Mouse (Mus musculus): ENCODE measurements around the gene D130043K22Rik. TPM values are rescaled to one million over a fixed set of nuclear protein-coding genes. Genes with fewer than 3 reads are reported as not detected.
A peak's percentile ranks its signal among the peaks of the same experiment; 100 is the strongest.

Gene D130043K22Rik
- polyA plus RNA-seq, 1 experiment from 2014 or later: not detected

DNA sequence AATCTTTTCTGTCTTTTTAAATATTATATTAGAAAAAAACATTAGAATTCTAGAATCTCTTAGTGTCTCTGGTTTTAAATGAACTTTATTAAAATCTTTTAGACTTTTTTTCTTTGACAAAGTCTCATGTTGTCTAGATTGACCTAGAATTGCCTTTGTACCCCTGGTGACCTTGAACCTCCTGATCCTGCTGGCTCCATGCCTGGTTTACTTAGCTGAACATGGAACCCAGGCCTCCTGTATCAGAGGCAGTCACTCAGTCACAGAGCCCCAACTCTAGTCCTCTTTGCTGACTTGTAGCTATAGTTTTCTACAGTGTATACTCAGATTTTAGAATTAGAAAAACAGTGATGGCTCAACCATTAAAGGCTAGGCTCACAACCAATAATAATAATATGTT is 38.9 kb upstream of the D130043K22Rik start:
- Histone ChIP-seq H3K9me3 (replicated peaks; ENCODE audit: control insufficient read depth, low read length) (no peaks in the 10 kb centered on the region), H3K9ac (ENCODE audit: low read length) (no peak overlapping the region), H3K4me2 (ENCODE audit: low read depth, low read length) (no peak overlapping the region), H3K36me3 (ENCODE audit: control insufficient read depth, insufficient read depth) (peaks cover 34% of the 10 kb centered on the region), H3K4me3 (ENCODE audit: low read length) (no peak overlapping the region), H3K4me1 (ENCODE audit: control insufficient read depth, insufficient read depth, low read length) (peaks cover 15% of the 10 kb centered on the region), H3K27ac (ENCODE audit: low read length) (no peak overlapping the region), H3K27me3 (ENCODE audit: control insufficient read depth, insufficient read depth, low read length) (no peaks in the 10 kb centered on the region)
- no peak for ATAC-seq (replicated peaks; ENCODE audit: extremely low read depth, insufficient read depth, low FRiP score)

DNA sequence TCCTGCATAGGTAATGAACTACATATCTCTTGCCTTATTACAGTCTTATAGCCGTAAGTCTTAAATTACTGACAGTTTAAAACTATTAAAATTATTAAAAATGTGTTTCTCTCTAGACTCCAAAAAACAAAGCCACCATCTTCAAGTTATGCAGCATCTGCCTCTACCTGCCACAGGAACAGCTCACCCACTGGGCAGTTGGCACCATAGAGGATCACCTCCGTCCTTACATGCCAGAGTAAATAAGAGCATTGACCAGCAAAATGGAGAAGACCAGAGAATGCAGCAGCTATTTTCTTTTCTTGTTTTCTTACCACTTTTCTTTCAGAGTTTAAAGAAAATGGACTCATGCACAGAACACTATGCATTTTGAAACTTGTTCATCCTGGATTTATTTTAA is 32.4 kb upstream of the D130043K22Rik start:
- H3K4me1 ChIP-seq (ENCODE audit: control insufficient read depth, insufficient read depth, low read length): no peaks in the 10 kb centered on the region
- WGBS: 96% methylated on average over 2 of the region's 2 CpGs

GRCm38 (mm10) chr13:24814616-24815015 is 30.3 kb upstream of the D130043K22Rik start:
- Histone ChIP-seq H3K9me3 (replicated peaks; ENCODE audit: control insufficient read depth, low read length) (no peaks in the 10 kb centered on the region), H3K27me3 (ENCODE audit: control insufficient read depth, insufficient read depth, low read length) (no peaks in the 10 kb centered on the region), H3K9ac (ENCODE audit: low read length) (no peak overlapping the region), H3K27ac (ENCODE audit: low read length) (no peak overlapping the region), H3K4me3 (ENCODE audit: low read length) (no peak overlapping the region), H3K4me1 (ENCODE audit: control insufficient read depth, insufficient read depth, low read length) (no peaks in the 10 kb centered on the region), H3K36me3 (ENCODE audit: control insufficient read depth, insufficient read depth) (peaks cover 45% of the 10 kb centered on the region), H3K4me2 (ENCODE audit: low read depth, low read length) (no peak overlapping the region)
- 78% methylated on average over 1 of the region's 1 CpGs for WGBS
- ATAC-seq (replicated peaks; ENCODE audit: extremely low read depth, insufficient read depth, low FRiP score): no peak

More for the DNA sequence above, 32.4 kb upstream of the D130043K22Rik start:
- H3K27me3 ChIP-seq (ENCODE audit: control insufficient read depth, insufficient read depth, low read length): no peaks in the 10 kb centered on the region
- H3K9ac ChIP-seq (ENCODE audit: low read length): no peak overlapping the region
- H3K4me3 ChIP-seq (ENCODE audit: low read length): no peak overlapping the region
- no peak overlapping the region for H3K4me2 ChIP-seq (ENCODE audit: low read depth, low read length)
- no peak overlapping the region for H3K27ac ChIP-seq (ENCODE audit: low read length)
- ATAC-seq (replicated peaks; ENCODE audit: extremely low read depth, insufficient read depth, low FRiP score): no peak
- H3K9me3 ChIP-seq (replicated peaks; ENCODE audit: control insufficient read depth, low read length): no peaks in the 10 kb centered on the region
- H3K36me3 ChIP-seq (ENCODE audit: control insufficient read depth, insufficient read depth): peaks cover 48% of the 10 kb centered on the region

- H3K36me3 ChIP-seq (ENCODE audit: control insufficient read depth, insufficient read depth): peaks cover 34% of the 10 kb centered on the region
- peak; percentile 74 for ATAC-seq (replicated peaks; ENCODE audit: extremely low read depth, insufficient read depth, low FRiP score)
- WGBS: 62% methylated on average over 4 of the region's 4 CpGs
Measured at GRCm38 (mm10) chr13:24816125-24817092, 28.5 kb upstream of the D130043K22Rik start.

DNA sequence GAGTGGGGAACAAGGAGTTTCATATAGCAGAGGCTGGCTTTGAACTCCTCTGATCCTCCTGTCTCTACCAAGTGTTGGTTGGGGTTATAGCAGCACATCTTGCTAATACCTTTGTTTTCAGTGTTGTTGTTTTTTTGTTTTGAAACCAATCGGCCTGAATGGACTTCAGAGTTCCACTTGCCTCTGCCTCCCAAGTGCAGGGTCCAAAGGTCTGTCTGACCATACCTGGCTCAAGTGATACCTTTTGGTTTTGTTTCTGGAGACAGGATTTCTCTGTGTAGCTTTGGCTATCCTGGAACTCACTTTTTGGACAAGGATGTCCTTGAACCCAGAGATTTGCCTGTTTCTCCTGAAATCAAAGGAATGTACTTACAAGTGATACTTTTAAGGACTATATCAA is 25.0 kb upstream of the D130043K22Rik start:
- H3K27ac ChIP-seq (ENCODE audit: low read length): no peak overlapping the region
- no peak overlapping the region for H3K4me2 ChIP-seq (ENCODE audit: low read depth, low read length)
- WGBS: 63% methylated on average over 1 of the region's 1 CpGs
- H3K27me3 ChIP-seq (ENCODE audit: control insufficient read depth, insufficient read depth, low read length): no peaks in the 10 kb centered on the region
- no peaks in the 10 kb centered on the region for H3K9me3 ChIP-seq (replicated peaks; ENCODE audit: control insufficient read depth, low read length)
- no peak overlapping the region for H3K9ac ChIP-seq (ENCODE audit: low read length)
- H3K4me3 ChIP-seq (ENCODE audit: low read length): no peak overlapping the region
- peaks cover 18% of the 10 kb centered on the region for H3K36me3 ChIP-seq (ENCODE audit: control insufficient read depth, insufficient read depth)
- ATAC-seq (replicated peaks; ENCODE audit: extremely low read depth, insufficient read depth, low FRiP score): no peak
- H3K4me1 ChIP-seq (ENCODE audit: control insufficient read depth, insufficient read depth, low read length): peaks cover 6% of the 10 kb centered on the region; the same call in 1 of the 2 replicates

More at GRCm38 (mm10) chr13:24816125-24817092, 28.5 kb upstream of the D130043K22Rik start:
- Histone ChIP-seq H3K4me2 (ENCODE audit: low read depth, low read length) (no peak overlapping the region), H3K27me3 (ENCODE audit: control insufficient read depth, insufficient read depth, low read length) (no peaks in the 10 kb centered on the region), H3K4me3 (ENCODE audit: low read length) (no peak overlapping the region), H3K9me3 (replicated peaks; ENCODE audit: control insufficient read depth, low read length) (no peaks in the 10 kb centered on the region), H3K4me1 (ENCODE audit: control insufficient read depth, insufficient read depth, low read length) (no peaks in the 10 kb centered on the region), H3K27ac (ENCODE audit: low read length) (no peak overlapping the region), H3K9ac (ENCODE audit: low read length) (no peak overlapping the region)

DNA sequence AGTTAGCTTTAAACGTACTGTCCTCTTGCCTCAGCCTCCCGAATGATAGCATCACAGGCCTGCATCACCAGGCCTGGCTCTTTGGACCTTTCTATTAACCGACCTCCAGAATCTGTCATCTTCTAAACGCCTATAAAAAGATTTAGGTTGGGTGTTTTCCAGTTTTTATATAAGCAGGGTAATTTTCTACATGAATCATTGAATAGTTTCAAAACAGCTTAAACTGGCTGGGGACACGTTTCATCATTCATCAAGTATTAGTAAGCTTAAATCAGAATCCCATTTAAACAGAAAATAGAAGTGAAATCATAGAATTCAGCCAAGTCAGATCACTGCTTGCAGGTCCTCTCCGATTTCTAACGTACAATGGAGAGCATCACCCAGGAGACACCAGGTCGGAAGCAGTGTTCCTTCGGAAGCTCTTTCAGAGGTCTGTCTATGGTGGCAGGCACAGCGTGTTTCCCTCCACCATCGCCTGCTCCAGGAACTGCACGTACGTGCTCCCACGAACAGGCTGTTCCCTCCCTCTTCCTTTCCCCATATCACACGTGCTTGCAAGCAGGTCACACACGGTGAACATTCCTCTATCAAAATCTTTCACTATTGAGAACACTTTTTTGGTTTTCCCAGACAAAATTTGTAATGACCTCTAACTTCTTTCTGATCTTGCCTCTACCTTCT is 22.1 kb upstream of the D130043K22Rik start:
- Histone ChIP-seq H3K9me3 (replicated peaks; ENCODE audit: control insufficient read depth, low read length) (no peaks in the 10 kb centered on the region), H3K36me3 (ENCODE audit: control insufficient read depth, insufficient read depth) (peaks cover 16% of the 10 kb centered on the region), H3K4me3 (ENCODE audit: low read length) (no peak overlapping the region), H3K27me3 (ENCODE audit: control insufficient read depth, insufficient read depth, low read length) (no peaks in the 10 kb centered on the region), H3K27ac (ENCODE audit: low read length) (no peak overlapping the region), H3K4me1 (ENCODE audit: control insufficient read depth, insufficient read depth, low read length) (peaks cover 28% of the 10 kb centered on the region), H3K4me2 (ENCODE audit: low read depth, low read length) (no peak overlapping the region), H3K9ac (ENCODE audit: low read length) (no peak overlapping the region)
- 82% methylated on average over 16 of the region's 16 CpGs for WGBS
- ATAC-seq (replicated peaks; ENCODE audit: extremely low read depth, insufficient read depth, low FRiP score): no peak

- 56% methylated on average over 4 of the region's 4 CpGs for WGBS
- Histone ChIP-seq H3K36me3 (ENCODE audit: control insufficient read depth, insufficient read depth) (peaks cover 7% of the 10 kb centered on the region), H3K4me1 (ENCODE audit: control insufficient read depth, insufficient read depth, low read length) (peaks cover 28% of the 10 kb centered on the region), H3K27me3 (ENCODE audit: control insufficient read depth, insufficient read depth, low read length) (no peaks in the 10 kb centered on the region), H3K9me3 (replicated peaks; ENCODE audit: control insufficient read depth, low read length) (no peaks in the 10 kb centered on the region), H3K9ac (ENCODE audit: low read length) (no peak overlapping the region), H3K4me2 (ENCODE audit: low read depth, low read length) (no peak overlapping the region), H3K4me3 (ENCODE audit: low read length) (no peak overlapping the region), H3K27ac (ENCODE audit: low read length) (peak overlapping the region; percentile 11; the same call in 1 of the 2 replicates)
- 0 out of 2 replicates have a peak, but pooled peaks have one; percentile 29 for ATAC-seq (replicated peaks; ENCODE audit: extremely low read depth, insufficient read depth, low FRiP score)
Measured at GRCm38 (mm10) chr13:24824647-24825046, 20.3 kb upstream of the D130043K22Rik start.

- ATAC-seq (replicated peaks; ENCODE audit: extremely low read depth, insufficient read depth, low FRiP score): peak; percentile 47; the same call in 1 of the 2 replicates
Measured at GRCm38 (mm10) chr13:24825587-24825986, 19.3 kb upstream of the D130043K22Rik start.

More at GRCm38 (mm10) chr13:24825587-24825986, 19.3 kb upstream of the D130043K22Rik start:
- Histone ChIP-seq H3K4me3 (ENCODE audit: low read length) (no peak overlapping the region), H3K27me3 (ENCODE audit: control insufficient read depth, insufficient read depth, low read length) (no peaks in the 10 kb centered on the region), H3K9ac (ENCODE audit: low read length) (no peak overlapping the region), H3K36me3 (ENCODE audit: control insufficient read depth, insufficient read depth) (0 out of 2 replicates have a peak, but pooled peaks cover 3% of the 10 kb centered on the region), H3K4me2 (ENCODE audit: low read depth, low read length) (peak overlapping the region; percentile 35), H3K27ac (ENCODE audit: low read length) (peak overlapping the region; percentile 70), H3K9me3 (replicated peaks; ENCODE audit: control insufficient read depth, low read length) (no peaks in the 10 kb centered on the region), H3K4me1 (ENCODE audit: control insufficient read depth, insufficient read depth, low read length) (peaks cover 30% of the 10 kb centered on the region)
- WGBS: 52% methylated on average over 4 of the region's 4 CpGs
